Mouse (Mus musculus): ENCODE results near the gene Ehmt2. TPM values are rescaled to one million over a fixed set of nuclear protein-coding genes. Genes with fewer than 3 reads are reported as not detected.

The Ehmt2 gene
- total and polyA plus RNA-seq, 2 experiments from 2014 or later: 57.4 to 309 TPM

DNA sequence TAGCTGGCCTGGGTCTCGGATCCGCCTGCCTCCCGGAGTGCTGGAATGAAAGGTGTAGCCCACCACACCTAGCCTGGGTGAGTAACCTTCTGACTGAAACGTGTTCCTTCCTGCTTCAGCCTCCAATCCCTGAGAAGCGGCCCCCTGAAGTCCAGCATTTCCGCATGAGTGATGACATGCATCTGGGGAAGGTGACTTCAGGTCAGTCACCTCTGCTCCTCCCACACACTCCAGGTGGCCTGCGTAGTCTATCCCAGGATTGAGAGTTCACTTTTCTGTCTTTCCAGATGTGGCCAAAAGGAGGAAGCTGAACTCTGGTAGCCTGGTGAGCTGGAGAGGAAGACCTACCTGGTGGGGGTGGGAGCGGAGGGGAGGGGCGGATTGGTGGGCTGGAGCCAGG is 4.6 kb downstream of the Ehmt2 start:
- Histone ChIP-seq H3K27ac (no peak overlapping the region), H3K9ac (replicated peaks; ENCODE audit: low read length) (no peak overlapping the region), H3K27me3 (ENCODE audit: insufficient read depth, low read length) (no peaks in the 10 kb centered on the region), H3K4me3 (ENCODE audit: low read length) (no peak overlapping the region), H3K36me3 (ENCODE audit: insufficient read depth, low read length) (peaks cover 55% of the 10 kb centered on the region), H3K4me1 (ENCODE audit: insufficient read depth, low read length) (no peaks in the 10 kb centered on the region), H3K9me3 (ENCODE audit: low read length) (no peaks in the 10 kb centered on the region), H3K4me2 (ENCODE audit: low read depth, low read length) (no peak overlapping the region)
- no peak for ATAC-seq
- WGBS: 90% methylated on average over 9 of the region's 9 CpGs
- TF ChIP-seq CTCF (IDR thresholded peaks at IDR 0.05; ENCODE audit: low read depth): no peak
- no peak for DNase-seq (ENCODE audit: low spot score)

- H3K27ac ChIP-seq: no peak overlapping the region
- DNase-seq (ENCODE audit: low spot score) (no peak), ATAC-seq (no peak)
- no peaks in the 10 kb centered on the region for H3K9me3 ChIP-seq (ENCODE audit: low read length)
- H3K27me3 ChIP-seq (ENCODE audit: insufficient read depth, low read length): no peaks in the 10 kb centered on the region
- TF ChIP-seq CTCF (IDR thresholded peaks at IDR 0.05; ENCODE audit: low read depth): no peak
- H3K4me3 ChIP-seq (ENCODE audit: low read length): no peak overlapping the region
- peaks cover 76% of the 10 kb centered on the region for H3K36me3 ChIP-seq (ENCODE audit: insufficient read depth, low read length)
- 85% methylated on average over 10 of the region's 10 CpGs for WGBS
- no peak overlapping the region for H3K4me2 ChIP-seq (ENCODE audit: low read depth, low read length)
- H3K4me1 ChIP-seq (ENCODE audit: insufficient read depth, low read length): no peaks in the 10 kb centered on the region
- H3K9ac ChIP-seq (replicated peaks; ENCODE audit: low read length): no peak overlapping the region
Observed at GRCm38 (mm10) chr17:34910982-34911381, 12.7 kb downstream of the Ehmt2 start.

- ATAC-seq (peak; percentile 77), DNase-seq (ENCODE audit: low spot score) (peak; percentile 77)
- H3K36me3 ChIP-seq (ENCODE audit: insufficient read depth, low read length): peaks cover 67% of the 10 kb centered on the region
- H3K4me2 ChIP-seq (ENCODE audit: low read depth, low read length): no peak overlapping the region
- 35% methylated on average over 5 of the region's 5 CpGs for WGBS
- no peaks in the 10 kb centered on the region for H3K9me3 ChIP-seq (ENCODE audit: low read length)
- no peaks in the 10 kb centered on the region for H3K4me1 ChIP-seq (ENCODE audit: insufficient read depth, low read length)
- H3K27me3 ChIP-seq (ENCODE audit: insufficient read depth, low read length): no peaks in the 10 kb centered on the region
- H3K9ac ChIP-seq (replicated peaks; ENCODE audit: low read length): no peak overlapping the region
- H3K27ac ChIP-seq: no peak overlapping the region
- TF ChIP-seq CTCF (IDR thresholded peaks at IDR 0.05; ENCODE audit: low read depth): peak; percentile 94
- no peak overlapping the region for H3K4me3 ChIP-seq (ENCODE audit: low read length)
Observed at GRCm38 (mm10) chr17:34911945-34912351, 13.7 kb downstream of the Ehmt2 start.

GRCm38 (mm10) chr17:34913930-34914665 is 15.8 kb downstream of the Ehmt2 start, which contains the start of gene Slc44a4:
Slc44a4 (plus strand) TSS chr17:34914466.
- H3K27me3 ChIP-seq (ENCODE audit: insufficient read depth, low read length): no peaks in the 10 kb centered on the region
- ATAC-seq (no peak), DNase-seq (ENCODE audit: low spot score) (no peak)
- peaks cover 46% of the 10 kb centered on the region for H3K36me3 ChIP-seq (ENCODE audit: insufficient read depth, low read length)
- H3K9me3 ChIP-seq (ENCODE audit: low read length): no peaks in the 10 kb centered on the region
- no peaks in the 10 kb centered on the region for H3K4me1 ChIP-seq (ENCODE audit: insufficient read depth, low read length)
- TF ChIP-seq CTCF (IDR thresholded peaks at IDR 0.05; ENCODE audit: low read depth): no peak
- no peak within 1 kb of the TSS for H3K4me2 ChIP-seq (ENCODE audit: low read depth, low read length)
- H3K9ac ChIP-seq (replicated peaks; ENCODE audit: low read length): no peak within 1 kb of the TSS
- no peak within 1 kb of the TSS for H3K4me3 ChIP-seq (ENCODE audit: low read length)
- 41% methylated on average over 18 of the region's 18 CpGs for WGBS
- no peak within 1 kb of the TSS for H3K27ac ChIP-seq

DNA sequence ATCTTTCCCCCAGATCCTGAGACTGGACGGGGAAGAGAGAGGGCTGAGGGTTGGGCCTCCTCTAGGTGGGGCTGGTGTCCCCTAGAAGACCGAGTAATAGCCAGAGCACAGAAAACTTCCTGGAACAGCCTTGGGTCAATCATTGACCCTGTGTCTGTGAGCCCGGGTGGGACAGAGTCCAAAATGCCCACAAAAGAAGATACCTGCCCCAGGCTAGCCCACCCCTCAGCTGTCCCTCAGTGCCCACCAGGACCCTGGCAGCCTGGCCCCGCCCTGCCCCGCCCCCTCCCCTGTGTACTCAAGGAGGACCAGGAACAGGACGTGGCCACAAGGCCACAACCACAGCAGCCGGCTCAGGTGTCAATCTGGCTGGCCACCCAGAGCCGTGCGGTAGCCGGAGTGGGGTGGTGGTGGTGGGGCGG is 17.2 kb downstream of the Ehmt2 start:
- Histone ChIP-seq H3K4me2 (ENCODE audit: low read depth, low read length) (no peak overlapping the region), H3K27me3 (ENCODE audit: insufficient read depth, low read length) (no peaks in the 10 kb centered on the region), H3K27ac (no peak overlapping the region), H3K4me3 (ENCODE audit: low read length) (no peak overlapping the region), H3K9ac (replicated peaks; ENCODE audit: low read length) (no peak overlapping the region), H3K9me3 (ENCODE audit: low read length) (no peaks in the 10 kb centered on the region), H3K36me3 (ENCODE audit: insufficient read depth, low read length) (peaks cover 34% of the 10 kb centered on the region), H3K4me1 (ENCODE audit: insufficient read depth, low read length) (no peaks in the 10 kb centered on the region)
- no peak for ATAC-seq
- no peak for DNase-seq (ENCODE audit: low spot score)
- WGBS: 27% methylated on average over 11 of the region's 11 CpGs
- TF ChIP-seq CTCF (IDR thresholded peaks at IDR 0.05; ENCODE audit: low read depth): peak; percentile 36; the same call in 1 of the 2 replicates

DNA sequence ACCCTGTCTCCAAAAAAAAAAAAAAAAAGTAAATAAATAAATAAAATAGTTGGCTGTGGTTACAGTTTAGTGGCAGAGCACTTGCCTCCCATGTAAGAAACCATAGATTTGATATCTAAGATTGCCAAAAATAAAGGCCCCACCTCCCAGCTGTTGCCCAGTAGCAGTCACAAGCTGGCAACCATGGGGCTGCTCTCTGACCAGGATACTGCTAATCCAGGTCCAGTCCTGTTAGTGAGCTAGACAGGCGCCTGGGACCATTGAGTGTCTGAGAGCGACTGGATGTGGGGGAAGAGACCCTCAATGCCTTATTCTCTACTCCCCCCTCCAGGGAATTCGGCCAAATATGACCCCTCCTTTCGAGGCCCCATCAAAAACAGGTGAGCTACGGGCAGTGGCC is 18.0 kb downstream of the Ehmt2 start:
- Histone ChIP-seq H3K4me3 (ENCODE audit: low read length) (no peak overlapping the region), H3K9me3 (ENCODE audit: low read length) (no peaks in the 10 kb centered on the region), H3K36me3 (ENCODE audit: insufficient read depth, low read length) (peaks cover 25% of the 10 kb centered on the region; the same call in 1 of the 2 replicates), H3K27ac (no peak overlapping the region), H3K4me1 (ENCODE audit: insufficient read depth, low read length) (no peaks in the 10 kb centered on the region), H3K27me3 (ENCODE audit: insufficient read depth, low read length) (no peaks in the 10 kb centered on the region), H3K4me2 (ENCODE audit: low read depth, low read length) (no peak overlapping the region), H3K9ac (replicated peaks; ENCODE audit: low read length) (no peak overlapping the region)
- no peak for ATAC-seq
- WGBS: 86% methylated on average over 5 of the region's 5 CpGs
- no peak for TF ChIP-seq CTCF (IDR thresholded peaks at IDR 0.05; ENCODE audit: low read depth)
- no peak for DNase-seq (ENCODE audit: low spot score)

- Histone ChIP-seq H3K9ac (replicated peaks; ENCODE audit: low read length) (no peak overlapping the region), H3K9me3 (ENCODE audit: low read length) (no peaks in the 10 kb centered on the region), H3K4me3 (ENCODE audit: low read length) (no peak overlapping the region), H3K27me3 (ENCODE audit: insufficient read depth, low read length) (no peaks in the 10 kb centered on the region), H3K4me2 (ENCODE audit: low read depth, low read length) (no peak overlapping the region), H3K4me1 (ENCODE audit: insufficient read depth, low read length) (no peaks in the 10 kb centered on the region), H3K27ac (no peak overlapping the region), H3K36me3 (ENCODE audit: insufficient read depth, low read length) (peaks cover 17% of the 10 kb centered on the region; the same call in 1 of the 2 replicates)
- DNase-seq (ENCODE audit: low spot score): no peak
- no peak for TF ChIP-seq CTCF (IDR thresholded peaks at IDR 0.05; ENCODE audit: low read depth)
- WGBS: 79% methylated on average over 9 of the region's 9 CpGs
- ATAC-seq: no peak
Observed at GRCm38 (mm10) chr17:34917188-34917587, 18.9 kb downstream of the Ehmt2 start.
